Comparison of ENCODE assay signal across 8 mouse cellular contexts in genomic region chr13:21918570-21919419, GRCm38 (mm10). TPM values are rescaled to one million over a fixed set of nuclear protein-coding genes. Genes with fewer than 3 reads are reported as not detected.
DNase-seq lines count a peak whose midpoint lies in the region; ATAC-seq and TF ChIP-seq lines count a peak whose summit lies in the region.

No protein-coding gene starts in this region.

- peak overlapping the region; percentile 85 for H3K9ac ChIP-seq in ES-Bruce4 (ENCODE audit: low read depth, poor library complexity, severe bottlenecking)

- ATAC-seq in erythroid progenitor cell, adult 5-6 weeks (replicated peaks; ENCODE audit: low FRiP score, poor library complexity, severe bottlenecking) = 0 out of 2 replicates have a peak, but pooled peaks have one; percentile 25
- peak; percentile 65 for ATAC-seq in megakaryocyte-erythroid progenitor cell, adult 5-6 weeks (replicated peaks; ENCODE audit: low FRiP score, low TSS enrichment, poor library complexity, severe bottlenecking)

- no peaks in the 10 kb centered on the region for H3K4me1 ChIP-seq in ES-Bruce4 (ENCODE audit: control insufficient read depth, insufficient read depth, low read length)

- H3K4me3 ChIP-seq in ES-Bruce4 (ENCODE audit: low read depth, low read length) = peak overlapping the region; percentile 92

- no peaks in the 10 kb centered on the region for H3K9me3 ChIP-seq in ES-Bruce4 (replicated peaks; ENCODE audit: control insufficient read depth, insufficient read depth, low read length, poor library complexity, severe bottlenecking)

- peak; percentile 52 to 88 for DNase-seq in adrenal gland, adult (ENCODE audit: inconsistent age in 2 of 2, low spot score in 1 of 2)
- DNase-seq in heart, postnatal 36 days = peak; percentile 76 to 79
- DNase-seq in kidney, postnatal 4 days = peak; percentile 68 to 79
- DNase-seq in spleen, postnatal 36 days (ENCODE audit: low spot score in 2 of 2) = peak; percentile 53 to 62
- DNase-seq in layer of hippocampus, adult 9-11 months = no peak

- TF ChIP-seq CTCF in ES-Bruce4 (IDR thresholded peaks at IDR 0.05; ENCODE audit: low read depth, low read length) = no peak

- no peaks in the 10 kb centered on the region for H3K27me3 ChIP-seq in ES-Bruce4 (ENCODE audit: control insufficient read depth, insufficient read depth, low read length, poor library complexity, severe bottlenecking)

- no peaks in the 10 kb centered on the region for H3K36me3 ChIP-seq in ES-Bruce4 (ENCODE audit: control insufficient read depth, insufficient read depth, low read length, poor library complexity, severe bottlenecking)

- peak overlapping the region; percentile 84 for H3K27ac ChIP-seq in ES-Bruce4 (ENCODE audit: insufficient read depth, low read length)

- TF ChIP-seq EP300 in ES-Bruce4 (IDR thresholded peaks at IDR 0.05; ENCODE audit: insufficient read depth, low read depth, low read length) = no peak

- TF ChIP-seq POLR2A in ES-Bruce4 (IDR thresholded peaks at IDR 0.05; ENCODE audit: insufficient read depth, low read length) = no peak

- intact Hi-C loops in heart, postnatal 36 days (cut with DNase I) = loop anchor here (2.0 to 10.0 kb wide), 2 partner anchors 56 to 64 kb away; no protein-coding TSS in a partner anchor

RNA-seq across cellular contexts. Expression of gene Zfp184, which starts 26.1 kb away (rescaled TPM):
- polyA plus RNA-seq in ES-Bruce4 (2011; ENCODE audit: insufficient read depth, insufficient read length, low read depth, missing spikeins) = 8.1 and 11.5 TPM in 2 replicates
- total RNA-seq in erythroid progenitor cell, adult 5-6 weeks (2015; ENCODE audit: low replicate concordance) = not detected in 2 replicates
- total RNA-seq in erythroid progenitor cell, adult 5-6 weeks (2017; ENCODE audit: low replicate concordance) = 1.3 TPM in 1 of 2 replicates, not detected in the other
- total RNA-seq in heart, postnatal 36 days (2021) = under 1 TPM; 0.97 to 0.98 TPM
- 1.5 and 2.5 TPM in 2 replicates for total RNA-seq in megakaryocyte-erythroid progenitor cell, adult 5-6 weeks (2014; fragmentation: Nextera tagmentation)
- total RNA-seq in megakaryocyte-erythroid progenitor cell, adult 5-6 weeks (2017) = 3.1 and 10.7 TPM in 2 replicates
